Mouse (Mus musculus) c-Kit-positive CD71-positive TER-119-negative erythroid progenitor cells, embryonic 14.5 days (primary cell): ENCODE data around the gene Smim14.
A peak's percentile ranks its signal among the peaks of the same experiment; 100 is the strongest.
"Not testable (repeated sequence)": the region's sequence is repeated elsewhere in the genome, so short reads cannot be mapped to it uniquely, and the experiment has no call there.

Experiments used
- DNase-seq: peaks from one replicate; pipeline ENCODE4 v3.0.0-alpha.2; 2013; ENCODE audit warnings: low read depth

Gene Smim14

GRCm38 (mm10) chr5:65536751-65537419, at the start of gene Smim14, which contains the start of gene Ube2k:
Gene Smim14, minus strand, starts transcription at chr5:65537184.
Gene Ube2k, plus strand, starts transcription at chr5:65537233.
- peak; percentile 82 for DNase-seq

GRCm38 (mm10) chr5:65586291-65586690, 49.3 kb upstream of the Smim14 start:
- no peak for DNase-seq

GRCm38 (mm10) chr5:65578545-65578944, 41.6 kb upstream of the Smim14 start:
- DNase-seq, result no peak

GRCm38 (mm10) chr5:65575896-65576295, 38.9 kb upstream of the Smim14 start:
- no peak for DNase-seq

DNA sequence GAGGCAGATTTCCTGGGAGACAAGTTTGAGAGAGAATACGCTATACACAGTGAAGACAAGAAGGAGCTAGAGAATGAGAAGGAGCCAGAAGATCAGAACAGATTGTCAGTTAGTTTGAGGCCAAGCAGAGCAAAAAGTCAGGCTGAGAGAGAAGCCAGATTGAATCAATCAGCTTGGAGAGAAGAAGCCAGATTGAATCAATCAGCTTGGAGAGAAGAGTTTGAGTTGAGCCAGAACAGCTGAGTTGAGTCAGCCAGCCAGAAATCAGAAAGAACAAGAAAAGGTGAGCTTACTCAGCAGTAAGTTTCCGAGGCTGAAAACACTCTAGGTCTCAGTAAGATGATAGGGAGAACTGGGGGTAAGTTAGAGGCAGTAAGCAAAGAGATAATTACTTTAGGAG, 37.9 kb upstream of the Smim14 start:
- DNase-seq, result no peak

DNA sequence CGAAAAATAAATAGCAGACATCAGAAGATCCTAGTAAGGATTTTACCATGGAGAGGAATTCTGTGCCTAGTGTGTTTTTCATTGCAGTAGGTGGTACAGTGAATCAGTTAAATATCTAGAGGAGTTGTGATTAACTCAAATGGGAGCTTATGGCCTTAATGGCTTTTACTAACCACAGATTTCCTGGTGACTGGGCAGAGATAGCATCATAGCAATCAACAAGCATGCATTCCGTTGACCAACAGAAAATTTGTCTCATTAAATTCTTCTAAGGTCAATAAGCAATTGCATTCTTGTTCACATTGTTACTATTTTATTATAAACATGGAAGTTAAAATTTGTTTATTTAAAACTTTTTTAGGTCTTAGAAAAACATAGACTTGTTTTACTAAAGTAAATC, 28.5 kb upstream of the Smim14 start:
- no peak for DNase-seq

GRCm38 (mm10) chr5:65561125-65561893, 24.3 kb upstream of the Smim14 start:
- no peak for DNase-seq

DNA sequence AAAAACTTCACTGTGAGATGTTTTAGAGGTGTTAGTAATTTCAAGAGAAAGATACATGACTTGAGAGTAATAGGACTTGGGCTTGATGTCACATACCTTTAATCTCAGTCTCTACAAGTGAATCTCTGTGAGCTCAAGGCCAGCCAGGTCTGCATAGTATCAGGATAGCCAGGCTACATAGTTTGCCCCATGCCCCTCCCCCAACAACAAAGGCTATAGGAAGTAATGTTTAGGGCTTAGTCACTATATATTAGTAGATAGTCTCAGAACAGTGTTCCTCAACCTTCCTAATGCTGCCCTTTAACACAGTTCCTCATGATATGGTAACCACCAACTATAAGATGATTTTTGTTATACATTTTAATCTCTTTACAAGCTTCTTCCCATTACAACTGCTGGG, 20.1 kb upstream of the Smim14 start:
- no peak for DNase-seq

DNA sequence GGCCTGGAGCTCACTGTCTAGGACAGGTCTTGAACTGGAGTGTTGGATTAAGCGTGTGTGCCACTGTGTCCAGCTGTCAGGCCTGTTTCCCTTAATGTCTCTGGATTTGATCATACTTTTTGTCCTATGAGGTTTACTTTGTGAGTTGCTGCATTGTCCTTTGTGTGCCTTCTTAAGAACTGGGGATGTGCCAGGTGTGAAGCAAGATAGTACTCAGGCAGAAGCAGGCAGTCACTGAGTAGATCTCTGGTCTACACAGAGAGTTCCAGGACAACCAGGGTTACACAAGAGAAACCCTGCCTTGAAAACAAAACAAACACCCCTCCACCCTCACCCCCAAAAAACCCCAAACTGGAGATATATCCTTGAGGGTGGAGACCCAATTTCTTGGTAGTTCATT, 12.7 kb upstream of the Smim14 start:
- no peak for DNase-seq

GRCm38 (mm10) chr5:65544616-65545015, 7.6 kb upstream of the Smim14 start:
- DNase-seq, result no peak

- no peak for DNase-seq
Measured at GRCm38 (mm10) chr5:65543491-65543890, 6.5 kb upstream of the Smim14 start.

GRCm38 (mm10) chr5:65541889-65542288, 4.9 kb upstream of the Smim14 start:
- no peak for DNase-seq

DNA sequence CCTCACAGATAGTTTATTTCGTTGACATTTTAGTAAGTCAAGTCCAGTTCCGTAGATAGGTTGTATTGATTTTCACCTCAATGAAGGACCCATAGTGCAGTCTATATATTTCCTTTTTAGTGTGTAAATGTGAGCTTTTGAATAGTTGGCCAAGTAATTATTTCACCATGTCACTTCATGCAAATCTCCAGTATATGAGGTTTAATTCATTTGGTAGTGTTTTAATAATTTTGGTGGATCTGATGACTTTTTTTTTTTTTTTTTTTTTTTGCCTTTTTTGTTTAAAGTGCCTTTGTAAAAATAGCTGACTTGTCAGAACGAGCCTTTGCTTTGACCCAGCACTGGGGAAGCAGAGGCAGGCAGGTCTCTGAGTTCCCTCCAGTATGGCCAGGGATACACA, 2.8 kb upstream of the Smim14 start:
- DNase-seq, result no peak

DNA sequence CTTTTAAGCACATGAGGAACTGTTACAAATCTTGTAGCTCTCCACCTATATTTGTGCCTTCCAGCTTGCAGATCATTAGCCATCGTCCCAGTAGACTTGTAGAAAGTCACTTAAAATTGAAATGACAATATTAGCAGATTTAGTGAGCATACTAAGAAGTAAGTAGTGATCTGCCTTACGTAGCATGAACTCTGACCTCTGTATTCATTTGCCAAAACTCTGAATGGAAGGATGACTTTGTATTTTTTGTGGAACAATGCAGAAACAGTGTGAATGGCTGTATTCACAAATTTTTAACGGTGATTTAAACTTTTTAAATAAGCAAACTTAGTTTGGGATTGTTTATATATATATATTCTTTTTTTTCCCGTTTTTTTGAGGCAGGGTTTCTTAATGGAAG, 1.8 kb upstream of the Smim14 start:
- DNase-seq, result no peak

DNA sequence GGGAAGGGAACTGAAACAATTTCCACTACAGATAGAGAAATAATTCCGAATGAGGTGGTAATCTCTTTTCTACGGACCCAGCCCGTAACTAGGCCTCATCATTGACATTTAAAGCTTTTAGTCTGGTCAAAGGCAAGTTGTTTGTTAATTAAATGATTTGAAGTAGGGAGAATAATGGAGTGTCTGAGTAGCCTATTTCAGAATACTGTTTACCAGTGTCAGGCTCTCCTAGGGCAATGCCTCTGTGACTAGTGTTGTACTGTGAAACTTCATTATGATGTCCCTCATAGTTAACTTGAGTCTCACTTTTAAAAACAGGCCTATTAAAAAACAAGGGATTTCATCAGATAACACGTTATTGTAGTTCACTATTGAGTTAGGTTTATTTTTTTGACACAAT, 1.1 kb upstream of the Smim14 start:
- DNase-seq, result no peak

GRCm38 (mm10) chr5:65537420-65538071, 562 bp upstream of the Smim14 start:
- DNase-seq, result no peak

DNA sequence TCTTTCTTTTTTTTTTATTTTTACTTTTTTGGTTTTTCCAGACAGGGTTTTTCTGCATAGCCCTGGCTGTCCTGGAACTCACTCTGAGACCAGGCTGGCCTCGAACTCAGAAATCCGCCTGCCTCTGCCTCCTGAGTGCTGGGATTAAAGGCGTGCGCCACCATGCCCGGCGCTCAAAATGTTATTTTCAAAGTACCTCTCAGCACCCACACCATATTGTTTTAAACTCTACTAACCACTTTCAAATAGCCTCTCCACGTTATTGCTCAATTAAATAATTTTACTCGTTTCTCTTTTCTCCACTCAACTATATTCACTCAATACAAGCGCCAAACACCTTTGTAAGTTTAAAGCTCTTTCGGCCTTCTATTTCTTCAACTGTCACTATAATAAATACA, 917 bp downstream of the Smim14 start:
- DNase-seq, result not testable (repeated sequence)

- peak; percentile 68 for DNase-seq
Measured at GRCm38 (mm10) chr5:65535457-65536067, 1.4 kb downstream of the Smim14 start.

DNA sequence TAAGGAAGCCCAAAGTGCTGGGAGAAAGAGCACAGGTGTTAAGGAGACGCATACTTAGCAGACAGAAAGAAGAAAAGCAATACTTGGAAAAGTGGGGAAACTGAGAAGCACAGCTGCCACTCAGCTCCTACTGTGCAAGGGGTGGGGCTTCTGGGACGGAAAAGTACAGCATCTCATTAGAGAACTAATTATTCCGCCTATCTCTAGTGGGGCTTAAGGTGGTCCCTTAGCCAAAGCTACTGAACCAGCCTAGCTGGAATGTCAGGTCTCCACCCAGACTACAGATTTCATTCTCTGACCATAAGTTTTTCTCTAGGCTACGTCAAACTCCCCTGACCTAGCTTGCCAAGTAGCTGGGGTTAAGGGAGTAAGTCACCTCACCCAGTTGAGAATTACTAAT, 2.5 kb downstream of the Smim14 start:
- DNase-seq, result no peak

GRCm38 (mm10) chr5:65531283-65531682, 5.7 kb downstream of the Smim14 start:
- no peak for DNase-seq

- DNase-seq, result no peak
Measured at GRCm38 (mm10) chr5:65525674-65526443, 11.1 kb downstream of the Smim14 start.

DNA sequence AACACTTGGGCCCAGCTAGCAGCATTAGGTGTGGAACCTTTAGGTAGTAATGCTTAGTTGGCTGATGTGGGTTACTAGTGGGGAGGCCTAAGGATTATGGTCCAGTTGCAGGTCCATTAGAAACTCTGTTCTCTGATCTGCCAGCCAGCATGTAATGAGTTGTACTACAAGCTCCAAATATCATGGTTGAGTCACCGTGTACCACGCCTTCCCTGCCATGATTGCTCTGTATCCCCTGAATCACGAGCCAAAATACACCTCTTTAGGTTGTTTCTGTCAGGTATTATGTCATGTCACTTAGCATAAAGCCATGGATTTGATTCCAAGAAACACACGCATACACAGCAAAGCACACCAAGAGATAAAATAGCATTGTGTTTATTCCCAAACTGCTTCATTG, 12.2 kb downstream of the Smim14 start:
- no peak for DNase-seq
